Mouse (Mus musculus): Measurements from ENCODE around the gene Arsk. TPM values are rescaled to one million over a fixed set of nuclear protein-coding genes. Genes with fewer than 3 reads are reported as not detected.

Gene Arsk
- polyA plus RNA-seq, 1 experiment from 2014 or later = 10.5 TPM

DNA sequence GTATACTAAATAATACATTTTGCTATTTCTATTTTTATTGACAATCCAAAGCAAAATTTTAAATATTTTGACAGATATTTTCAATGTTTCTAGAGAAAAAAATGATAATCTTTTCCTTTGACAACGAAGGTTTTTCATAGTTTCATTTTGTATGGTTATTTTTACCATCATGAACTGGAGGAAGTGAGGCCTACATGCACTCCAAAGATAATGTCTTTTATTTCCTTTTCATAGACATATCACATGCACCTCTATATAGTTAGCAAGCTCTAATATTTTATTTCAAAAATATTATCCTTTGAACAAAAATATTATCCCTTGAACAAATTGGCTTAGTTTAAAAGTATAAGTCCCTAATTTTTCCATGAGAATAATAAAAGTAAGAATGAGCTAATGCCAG, 24.1 kb downstream of the Arsk start:
- Histone ChIP-seq H3K27ac (ENCODE audit: low read depth, low read length) (no peak overlapping the region), H3K9me3 (ENCODE audit: control insufficient read depth, low read length) (no peaks in the 10 kb centered on the region), H3K4me2 (replicated peaks; ENCODE audit: low read depth, low read length) (no peak overlapping the region), H3K4me3 (ENCODE audit: low read length) (no peak overlapping the region), H3K4me1 (ENCODE audit: control insufficient read depth, insufficient read depth, low read length) (no peaks in the 10 kb centered on the region), H3K36me3 (ENCODE audit: control insufficient read depth, insufficient read depth, low read length) (no peaks in the 10 kb centered on the region; the same call in 1 of the 2 replicates), H3K27me3 (ENCODE audit: control insufficient read depth, insufficient read depth, low read length) (no peaks in the 10 kb centered on the region), H3K9ac (ENCODE audit: low read depth, low read length) (no peak overlapping the region)
- WGBS = 72% methylated on average over 1 of the region's 1 CpGs
- ATAC-seq (ENCODE audit: low FRiP score, low TSS enrichment) = no peak

GRCm38 (mm10) chr13:76064363-76064945, 34.0 kb downstream of the Arsk start:
- WGBS = 76% methylated on average over 13 of the region's 13 CpGs
- ATAC-seq (ENCODE audit: low FRiP score, low TSS enrichment) = peak; percentile 66
- no peak overlapping the region for H3K9ac ChIP-seq (ENCODE audit: low read depth, low read length)
- H3K4me2 ChIP-seq (replicated peaks; ENCODE audit: low read depth, low read length) = no peak overlapping the region
- H3K4me3 ChIP-seq (ENCODE audit: low read length) = no peak overlapping the region
- no peaks in the 10 kb centered on the region for H3K27me3 ChIP-seq (ENCODE audit: control insufficient read depth, insufficient read depth, low read length)
- H3K9me3 ChIP-seq (ENCODE audit: control insufficient read depth, low read length) = no peaks in the 10 kb centered on the region
- H3K4me1 ChIP-seq (ENCODE audit: control insufficient read depth, insufficient read depth, low read length) = no peaks in the 10 kb centered on the region
- peaks cover 5% of the 10 kb centered on the region; the same call in 1 of the 2 replicates for H3K36me3 ChIP-seq (ENCODE audit: control insufficient read depth, insufficient read depth, low read length)
- no peak overlapping the region for H3K27ac ChIP-seq (ENCODE audit: low read depth, low read length)

- Histone ChIP-seq H3K27me3 (ENCODE audit: control insufficient read depth, insufficient read depth, low read length) (no peaks in the 10 kb centered on the region), H3K4me1 (ENCODE audit: control insufficient read depth, insufficient read depth, low read length) (no peaks in the 10 kb centered on the region), H3K9me3 (ENCODE audit: control insufficient read depth, low read length) (no peaks in the 10 kb centered on the region), H3K4me2 (replicated peaks; ENCODE audit: low read depth, low read length) (no peak overlapping the region), H3K4me3 (ENCODE audit: low read length) (no peak overlapping the region), H3K27ac (ENCODE audit: low read depth, low read length) (no peak overlapping the region), H3K9ac (ENCODE audit: low read depth, low read length) (no peak overlapping the region), H3K36me3 (ENCODE audit: control insufficient read depth, insufficient read depth, low read length) (peaks cover 5% of the 10 kb centered on the region; the same call in 1 of the 2 replicates)
- WGBS = 64% methylated on average over 4 of the region's 4 CpGs
- no peak for ATAC-seq (ENCODE audit: low FRiP score, low TSS enrichment)
These were observed 34.9 kb downstream of the Arsk start for GRCm38 (mm10) chr13:76063548-76063947.

DNA sequence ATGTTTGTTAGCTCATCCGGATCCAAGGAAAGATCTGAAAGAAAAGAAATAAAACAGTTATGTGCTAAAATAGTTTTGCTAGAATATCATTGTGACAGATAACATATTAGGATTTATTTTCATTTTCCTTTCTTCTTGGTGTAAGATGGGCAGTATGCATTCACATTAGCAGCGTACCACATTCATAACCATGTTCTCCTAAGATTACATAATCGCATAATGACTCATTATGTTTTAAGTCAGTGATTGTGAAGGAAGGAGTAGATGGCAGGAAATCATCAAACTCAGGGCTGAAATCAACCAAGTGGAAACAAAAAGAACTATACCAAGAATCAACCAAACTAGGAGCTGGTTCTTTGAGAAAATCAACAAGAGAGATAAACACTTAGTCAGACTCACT, 35.9 kb downstream of the Arsk start:
- Histone ChIP-seq H3K27ac (ENCODE audit: low read depth, low read length) (no peak overlapping the region), H3K4me2 (replicated peaks; ENCODE audit: low read depth, low read length) (no peak overlapping the region), H3K36me3 (ENCODE audit: control insufficient read depth, insufficient read depth, low read length) (peaks cover 5% of the 10 kb centered on the region; the same call in 1 of the 2 replicates), H3K4me1 (ENCODE audit: control insufficient read depth, insufficient read depth, low read length) (no peaks in the 10 kb centered on the region), H3K9me3 (ENCODE audit: control insufficient read depth, low read length) (no peaks in the 10 kb centered on the region), H3K9ac (ENCODE audit: low read depth, low read length) (no peak overlapping the region), H3K27me3 (ENCODE audit: control insufficient read depth, insufficient read depth, low read length) (peaks cover 5% of the 10 kb centered on the region; the same call in 1 of the 2 replicates), H3K4me3 (ENCODE audit: low read length) (no peak overlapping the region)
- 88% methylated on average over 3 of the region's 3 CpGs for WGBS
- no peak for ATAC-seq (ENCODE audit: low FRiP score, low TSS enrichment)

- no peaks in the 10 kb centered on the region for H3K4me1 ChIP-seq (ENCODE audit: control insufficient read depth, insufficient read depth, low read length)
- H3K9ac ChIP-seq (ENCODE audit: low read depth, low read length) = no peak overlapping the region
- ATAC-seq (ENCODE audit: low FRiP score, low TSS enrichment) = no peak
- H3K27ac ChIP-seq (ENCODE audit: low read depth, low read length) = no peak overlapping the region
- no peak overlapping the region for H3K4me2 ChIP-seq (replicated peaks; ENCODE audit: low read depth, low read length)
- peaks cover 5% of the 10 kb centered on the region; the same call in 1 of the 2 replicates for H3K36me3 ChIP-seq (ENCODE audit: control insufficient read depth, insufficient read depth, low read length)
- H3K4me3 ChIP-seq (ENCODE audit: low read length) = no peak overlapping the region
- H3K9me3 ChIP-seq (ENCODE audit: control insufficient read depth, low read length) = no peaks in the 10 kb centered on the region
- peaks cover 7% of the 10 kb centered on the region; the same call in 1 of the 2 replicates for H3K27me3 ChIP-seq (ENCODE audit: control insufficient read depth, insufficient read depth, low read length)
- 87% methylated on average over 3 of the region's 3 CpGs for WGBS
These were observed 36.3 kb downstream of the Arsk start for GRCm38 (mm10) chr13:76062126-76062525.

DNA sequence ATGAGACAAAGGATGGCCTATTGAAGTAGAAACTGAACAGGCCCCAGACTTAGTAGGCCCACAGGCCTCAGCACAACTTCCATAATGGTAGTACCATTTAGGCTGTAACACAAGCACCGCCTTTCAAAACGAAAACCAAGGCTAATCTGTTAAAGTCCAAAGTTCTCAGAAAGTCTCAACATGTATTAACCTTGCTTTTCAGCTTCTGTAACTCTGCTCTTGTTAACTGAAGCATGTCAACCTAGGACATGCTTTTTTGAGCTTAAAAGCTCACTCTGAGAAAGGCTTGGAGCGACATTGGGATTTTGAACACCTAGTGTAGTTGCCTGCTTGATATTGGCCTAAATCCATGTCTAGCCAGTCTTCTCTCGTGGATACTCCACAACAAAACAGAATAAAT, 38.9 kb downstream of the Arsk start:
- no peak overlapping the region for H3K4me2 ChIP-seq (replicated peaks; ENCODE audit: low read depth, low read length)
- no peaks in the 10 kb centered on the region; the same call in 1 of the 2 replicates for H3K36me3 ChIP-seq (ENCODE audit: control insufficient read depth, insufficient read depth, low read length)
- H3K27me3 ChIP-seq (ENCODE audit: control insufficient read depth, insufficient read depth, low read length) = peaks cover 28% of the 10 kb centered on the region
- H3K9me3 ChIP-seq (ENCODE audit: control insufficient read depth, low read length) = no peaks in the 10 kb centered on the region
- no peak overlapping the region for H3K27ac ChIP-seq (ENCODE audit: low read depth, low read length)
- H3K9ac ChIP-seq (ENCODE audit: low read depth, low read length) = no peak overlapping the region
- no peak overlapping the region for H3K4me3 ChIP-seq (ENCODE audit: low read length)
- no peak for ATAC-seq (ENCODE audit: low FRiP score, low TSS enrichment)
- H3K4me1 ChIP-seq (ENCODE audit: control insufficient read depth, insufficient read depth, low read length) = peaks cover 13% of the 10 kb centered on the region
- 84% methylated on average over 4 of the region's 4 CpGs for WGBS

DNA sequence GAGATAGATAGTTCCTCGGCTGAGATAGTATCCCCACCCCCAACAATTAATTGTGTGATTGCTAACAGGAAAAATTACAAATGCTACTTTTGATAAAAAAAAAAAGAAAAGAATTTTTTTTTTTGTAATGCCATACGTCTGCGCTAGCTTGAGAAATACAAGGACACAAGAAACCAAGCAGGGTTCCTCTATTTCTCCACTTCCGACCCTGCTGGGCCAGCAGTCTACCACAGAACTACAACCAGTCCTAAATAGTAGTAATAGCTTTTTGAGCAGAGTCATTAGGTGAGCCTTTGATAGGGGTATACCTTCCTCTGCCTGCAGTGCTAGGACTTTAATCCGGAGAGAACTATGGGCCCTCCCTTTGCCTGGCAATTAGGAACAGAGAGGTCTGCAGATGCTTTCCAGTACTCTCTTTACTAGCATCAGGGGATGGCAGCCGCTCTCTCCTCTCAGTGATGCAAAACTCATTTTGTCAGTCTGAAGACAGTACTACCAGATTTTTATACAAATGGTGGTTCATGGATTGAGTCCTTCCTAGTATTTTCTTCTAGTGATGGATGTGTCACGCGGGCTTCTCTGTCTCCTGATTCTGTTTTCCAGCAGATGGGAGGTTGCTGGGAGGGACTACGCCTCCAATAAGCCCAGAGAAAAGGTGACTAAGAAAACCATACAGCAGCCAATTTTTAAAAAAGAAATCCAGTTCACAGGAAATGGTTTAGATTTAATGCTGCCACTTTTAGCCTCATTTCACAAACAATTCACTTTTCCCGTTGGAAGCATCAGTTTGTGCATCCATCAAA, 41.0 kb downstream of the Arsk start:
- H3K4me1 ChIP-seq (ENCODE audit: control insufficient read depth, insufficient read depth, low read length) = peaks cover 13% of the 10 kb centered on the region
- no peak for ATAC-seq (ENCODE audit: low FRiP score, low TSS enrichment)
- peaks cover 33% of the 10 kb centered on the region for H3K27me3 ChIP-seq (ENCODE audit: control insufficient read depth, insufficient read depth, low read length)
- WGBS = 64% methylated on average over 10 of the region's 10 CpGs
- H3K4me2 ChIP-seq (replicated peaks; ENCODE audit: low read depth, low read length) = no peak overlapping the region
- H3K9me3 ChIP-seq (ENCODE audit: control insufficient read depth, low read length) = no peaks in the 10 kb centered on the region
- no peaks in the 10 kb centered on the region; the same call in 1 of the 2 replicates for H3K36me3 ChIP-seq (ENCODE audit: control insufficient read depth, insufficient read depth, low read length)
- H3K9ac ChIP-seq (ENCODE audit: low read depth, low read length) = no peak overlapping the region
- no peak overlapping the region for H3K4me3 ChIP-seq (ENCODE audit: low read length)
- no peak overlapping the region for H3K27ac ChIP-seq (ENCODE audit: low read depth, low read length)

GRCm38 (mm10) chr13:76056896-76057266, 41.6 kb downstream of the Arsk start, which contains the start of gene Gpr150:
Gene Gpr150, minus strand, starts transcription at chr13:76056996.
- H3K27ac ChIP-seq (ENCODE audit: low read depth, low read length) = no peak within 1 kb of the TSS
- peaks cover 13% of the 10 kb centered on the region for H3K4me1 ChIP-seq (ENCODE audit: control insufficient read depth, insufficient read depth, low read length)
- no peaks in the 10 kb centered on the region for H3K36me3 ChIP-seq (ENCODE audit: control insufficient read depth, insufficient read depth, low read length)
- H3K9me3 ChIP-seq (ENCODE audit: control insufficient read depth, low read length) = no peaks in the 10 kb centered on the region
- no peak for ATAC-seq (ENCODE audit: low FRiP score, low TSS enrichment)
- peak within 1 kb of the TSS; percentile 48; the same call in 1 of the 2 replicates for H3K9ac ChIP-seq (ENCODE audit: low read depth, low read length)
- peak within 1 kb of the TSS; percentile 95 for H3K4me2 ChIP-seq (replicated peaks; ENCODE audit: low read depth, low read length)
- H3K4me3 ChIP-seq (ENCODE audit: low read length) = peak within 1 kb of the TSS; percentile 52
- H3K27me3 ChIP-seq (ENCODE audit: control insufficient read depth, insufficient read depth, low read length) = peaks cover 33% of the 10 kb centered on the region
- 13% methylated on average over 10 of the region's 10 CpGs for WGBS

GRCm38 (mm10) chr13:76056261-76056724, 42.2 kb downstream of the Arsk start:
- peak; percentile 93 for ATAC-seq (ENCODE audit: low FRiP score, low TSS enrichment)
- H3K9me3 ChIP-seq (ENCODE audit: control insufficient read depth, low read length) = no peaks in the 10 kb centered on the region

More at GRCm38 (mm10) chr13:76056261-76056724, 42.2 kb downstream of the Arsk start:
- H3K4me3 ChIP-seq (ENCODE audit: low read length) = peak overlapping the region; percentile 52
- peak overlapping the region; percentile 95 for H3K4me2 ChIP-seq (replicated peaks; ENCODE audit: low read depth, low read length)
- 1% methylated on average over 34 of the region's 34 CpGs for WGBS
- no peaks in the 10 kb centered on the region for H3K36me3 ChIP-seq (ENCODE audit: control insufficient read depth, insufficient read depth, low read length)
- no peak overlapping the region for H3K27ac ChIP-seq (ENCODE audit: low read depth, low read length)
- H3K27me3 ChIP-seq (ENCODE audit: control insufficient read depth, insufficient read depth, low read length) = peaks cover 33% of the 10 kb centered on the region
- H3K4me1 ChIP-seq (ENCODE audit: control insufficient read depth, insufficient read depth, low read length) = peaks cover 13% of the 10 kb centered on the region
- peak overlapping the region; percentile 48; the same call in 1 of the 2 replicates for H3K9ac ChIP-seq (ENCODE audit: low read depth, low read length)

All from kidney, embryonic 14.5 days (tissue).